Mouse (Mus musculus) heart, postnatal 0 days (tissue): ENCODE data around the gene Agbl4.

Experiments
- CTCF ChIP-seq: IDR thresholded peaks from 2 replicates; pipeline ENCODE4 v1.5.1; 2016; ENCODE audit warnings: antibody characterized with exemption, control low read depth, low read depth
- EP300 ChIP-seq: IDR thresholded peaks from 2 replicates; pipeline ENCODE4 v1.6.1; 2016; ENCODE audit warnings: antibody characterized with exemption, low read depth

DNA sequence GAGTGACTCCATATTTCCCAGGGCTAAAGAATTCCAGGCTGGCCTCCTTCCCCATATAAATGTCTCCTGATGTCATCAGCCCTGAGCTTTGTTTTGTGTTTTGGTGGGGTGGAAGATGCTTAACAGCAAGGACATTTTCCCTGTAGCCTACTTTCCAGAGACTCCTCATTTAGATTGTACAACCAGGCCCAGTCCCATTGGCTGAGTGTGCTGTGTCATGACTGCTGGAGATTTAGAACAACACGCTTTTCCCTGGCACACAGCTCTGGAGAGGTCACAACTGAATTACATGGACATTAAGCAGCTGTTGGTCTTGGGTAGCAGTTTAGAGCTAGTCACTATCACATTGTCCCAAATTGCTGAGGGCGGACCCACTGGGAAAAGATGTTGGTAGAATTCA lies 1033.7 kb downstream of the Agbl4 start:
- TF ChIP-seq CTCF (no peak), EP300 (no peak)
